Mouse (Mus musculus) hindlimb bud, embryonic 11.5 days (tissue): Measurements from ENCODE around the gene Serpinb1c.
A peak's percentile ranks its signal among the peaks of the same experiment; 100 is the strongest.
"Not testable (repeated sequence)": the region's sequence is repeated elsewhere in the genome, so short reads cannot be mapped to it uniquely, and the experiment has no call there.

Experiments used
- DNase-seq: peaks from one replicate; pipeline ENCODE4 v3.0.0-alpha.2; 2012; ENCODE audit warnings: low read depth, low spot score; ENCODE audit errors: extremely low spot score

The Serpinb1c gene

GRCm38 (mm10) chr13:32867030-32867429, 31.0 kb downstream of the Serpinb1c start:
- no peak for DNase-seq

- DNase-seq: peak; percentile 22
Observed at GRCm38 (mm10) chr13:32866484-32866883, 31.5 kb downstream of the Serpinb1c start.

DNA sequence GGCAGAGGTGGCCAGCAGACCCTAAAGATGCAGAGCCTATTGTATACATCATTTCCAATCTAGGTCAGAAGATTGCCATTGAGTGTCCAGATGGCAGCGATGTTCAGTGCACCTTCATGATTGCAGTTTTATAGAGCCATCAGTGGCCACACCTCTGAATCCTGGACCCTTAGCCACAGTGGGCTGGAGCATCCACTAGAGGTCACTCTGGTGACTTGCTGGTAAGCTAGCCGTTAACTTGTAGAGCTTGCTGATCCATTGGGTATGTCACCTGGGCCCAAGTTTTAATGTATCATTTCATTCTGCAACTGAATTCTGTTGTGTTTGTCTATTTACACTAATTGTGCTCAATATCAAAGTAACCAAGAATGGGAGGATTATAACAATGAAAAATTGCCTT, 32.4 kb downstream of the Serpinb1c start:
- no peak for DNase-seq

GRCm38 (mm10) chr13:32864529-32864928, 33.5 kb downstream of the Serpinb1c start:
- not testable (repeated sequence) for DNase-seq

GRCm38 (mm10) chr13:32863456-32863855, 34.6 kb downstream of the Serpinb1c start:
- no peak for DNase-seq

DNA sequence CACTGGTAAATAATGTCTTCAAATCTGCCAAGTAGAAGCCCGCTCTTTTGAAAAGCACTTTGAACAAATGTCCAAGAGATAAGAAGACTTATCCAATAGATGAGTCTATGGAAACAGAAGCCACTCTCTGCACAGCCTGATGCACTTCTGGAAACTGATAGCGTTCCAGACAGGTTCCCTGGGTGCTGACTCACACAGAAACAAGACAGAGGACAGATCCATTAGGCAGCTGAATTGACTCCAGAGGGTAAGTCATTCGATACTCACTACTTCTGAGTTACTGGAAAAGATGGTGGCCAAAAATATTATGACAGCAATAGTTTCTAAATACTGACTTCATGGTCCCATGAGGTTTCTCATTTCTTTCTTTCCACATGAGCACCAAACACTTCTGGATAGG, 37.2 kb downstream of the Serpinb1c start:
- DNase-seq: no peak

DNA sequence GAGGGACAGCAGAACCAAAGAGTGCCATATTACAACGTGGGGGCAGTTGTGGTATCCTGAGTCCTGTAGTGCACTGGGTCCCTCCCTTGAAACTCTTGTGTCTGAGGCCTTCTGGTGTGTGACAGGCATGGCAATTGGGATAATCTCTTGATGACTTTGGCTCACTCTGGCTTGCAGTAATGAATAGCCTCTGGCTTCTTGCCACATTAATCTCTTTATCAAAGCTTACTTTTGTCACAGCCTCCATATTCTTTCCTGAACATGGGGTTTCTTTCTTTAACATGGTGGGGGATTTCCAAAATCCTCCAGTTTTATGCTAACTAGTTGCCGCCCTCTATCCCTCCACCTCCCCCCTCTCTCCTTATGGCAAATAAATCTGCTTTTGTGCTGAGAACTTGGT, 44.9 kb downstream of the Serpinb1c start:
- DNase-seq: no peak

GRCm38 (mm10) chr13:32852539-32852938, 45.5 kb downstream of the Serpinb1c start:
- DNase-seq: no peak

DNA sequence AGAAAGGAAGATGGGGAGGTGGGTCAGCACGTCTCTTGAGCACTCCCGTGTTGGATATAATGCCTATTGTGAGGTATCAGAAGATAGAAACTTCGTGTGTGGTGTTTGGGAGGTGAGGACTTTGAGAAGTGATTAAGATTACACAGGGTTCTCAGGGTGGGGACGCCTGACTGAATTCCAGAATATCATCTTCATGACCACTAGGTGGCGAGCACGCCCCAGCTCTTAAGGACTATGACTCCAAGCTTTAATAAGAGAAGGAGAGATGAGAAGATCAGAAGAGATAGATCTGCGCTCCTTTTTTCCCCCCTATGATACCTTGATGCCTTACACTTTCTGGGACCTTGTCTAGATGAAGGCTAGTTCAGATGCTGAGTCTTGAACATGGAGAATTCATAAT, 46.0 kb downstream of the Serpinb1c start:
- peak; percentile 18 for DNase-seq

- DNase-seq: no peak
Observed at GRCm38 (mm10) chr13:32850668-32851404, 47.2 kb downstream of the Serpinb1c start, which contains the start of gene Serpinb1a. Gene Serpinb1a, minus strand, starts transcription at chr13:32851185.

DNA sequence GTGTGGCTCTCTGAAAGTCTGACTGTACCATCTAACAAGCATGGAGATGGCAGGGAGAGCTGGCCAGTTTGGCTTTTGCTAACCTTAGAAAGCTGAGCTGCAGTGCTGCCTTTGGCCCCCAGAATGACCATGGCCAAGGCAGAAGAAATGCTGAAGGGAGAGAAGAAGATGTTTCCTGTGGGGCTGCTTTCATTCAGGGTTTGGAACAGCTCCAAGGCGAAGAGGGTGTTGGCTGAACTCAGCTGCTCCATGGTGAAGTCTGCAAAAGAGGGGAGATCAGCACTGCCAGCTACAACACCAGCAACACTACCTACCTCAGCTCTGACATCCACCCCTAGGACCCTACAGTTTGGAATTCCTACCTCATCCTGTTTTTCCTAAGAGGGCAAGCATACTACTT, 47.9 kb downstream of the Serpinb1c start:
- DNase-seq: no peak

DNA sequence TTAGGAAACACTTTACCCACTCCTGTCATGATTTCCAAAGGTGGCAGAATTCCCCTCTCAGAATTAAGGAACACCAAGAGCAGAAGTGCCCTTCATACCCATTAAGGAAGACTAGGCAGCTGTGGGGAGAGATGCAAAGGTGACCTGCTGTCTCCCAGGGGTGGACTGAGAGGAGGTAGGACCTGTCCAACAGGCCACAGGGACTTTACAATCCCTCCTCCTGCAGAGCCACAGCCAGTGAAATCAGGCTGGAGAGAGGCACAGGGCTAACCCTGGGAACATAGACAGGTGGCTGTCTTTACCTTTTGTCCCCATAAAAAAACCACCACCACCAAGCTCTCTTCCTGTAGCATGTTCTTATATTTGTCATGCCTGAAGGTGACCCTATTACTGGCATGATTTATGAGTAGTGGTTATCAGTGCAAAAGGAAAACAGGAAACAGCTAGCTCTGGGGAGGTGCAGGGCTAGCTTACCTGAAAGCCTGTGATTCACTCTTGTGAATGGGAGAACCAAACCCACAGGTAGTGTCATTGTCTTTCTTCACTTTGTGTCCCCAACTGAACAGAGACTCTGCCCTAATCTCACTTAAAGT, 48.4 kb downstream of the Serpinb1c start:
- DNase-seq: no peak

DNA sequence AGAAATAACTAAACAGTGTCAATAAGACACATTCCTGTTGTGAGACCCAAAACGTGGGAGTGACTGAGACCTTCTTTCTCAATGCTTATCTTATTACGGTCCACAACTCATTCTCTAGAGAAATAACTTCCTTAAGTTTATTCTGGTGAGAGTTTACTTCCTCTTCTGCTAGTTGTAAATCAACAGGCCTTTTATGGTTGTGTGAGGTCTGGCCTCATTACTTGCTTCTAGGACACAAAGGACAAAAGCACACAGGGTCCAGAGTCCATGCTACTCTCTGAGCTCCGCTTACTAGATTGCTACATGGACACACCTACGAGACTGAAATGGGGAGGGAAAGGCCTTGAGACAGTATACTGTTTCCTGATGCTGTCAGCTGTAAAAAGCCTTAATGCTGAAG, 48.9 kb downstream of the Serpinb1c start:
- DNase-seq: no peak

- DNase-seq: no peak
Observed at GRCm38 (mm10) chr13:32846221-32846620, 51.8 kb downstream of the Serpinb1c start.

GRCm38 (mm10) chr13:32841349-32841748, 56.7 kb downstream of the Serpinb1c start:
- DNase-seq: no peak

- DNase-seq: no peak
Observed at GRCm38 (mm10) chr13:32839314-32839713, 58.7 kb downstream of the Serpinb1c start.

DNA sequence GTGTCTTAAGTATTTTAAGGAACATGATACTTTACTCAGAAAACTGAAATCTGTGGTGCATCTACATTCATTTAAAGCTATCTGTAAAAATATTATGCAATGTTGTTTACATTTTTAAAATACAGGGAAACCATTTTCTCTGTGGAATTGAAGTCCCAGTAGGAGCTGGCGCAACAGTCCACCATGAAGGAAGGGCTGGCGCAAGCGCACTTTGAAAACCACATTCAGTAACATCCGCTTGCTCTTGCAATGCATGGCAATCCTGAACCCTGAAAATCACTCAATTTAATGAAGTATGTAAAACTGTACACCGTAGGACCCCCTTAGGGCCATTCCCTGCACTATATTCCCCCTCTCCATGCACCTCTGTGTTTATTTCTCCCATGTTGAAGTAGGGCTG, 63.5 kb downstream of the Serpinb1c start:
- no peak for DNase-seq

DNA sequence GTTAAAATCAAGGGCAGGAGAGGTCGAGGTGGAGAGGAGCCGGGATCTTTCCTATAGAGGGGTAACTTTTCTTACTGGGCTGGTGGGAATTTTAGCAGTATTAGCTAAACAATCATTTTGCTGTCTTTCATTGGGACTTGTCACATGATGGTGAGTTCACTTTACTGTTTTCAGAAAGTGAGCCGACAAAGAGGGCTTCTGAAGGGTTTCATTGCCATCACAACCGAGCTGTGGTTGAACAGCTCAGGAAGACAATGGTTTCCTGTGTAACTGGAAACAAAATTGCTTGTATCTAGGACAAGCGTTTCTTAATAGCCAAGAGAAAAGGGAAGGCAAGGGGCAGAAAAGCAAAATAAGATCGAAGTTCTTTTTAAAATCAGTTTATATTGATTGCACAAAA, 64.8 kb downstream of the Serpinb1c start:
- no peak for DNase-seq

- DNase-seq: no peak
Observed at GRCm38 (mm10) chr13:32832776-32833175, 65.2 kb downstream of the Serpinb1c start.

GRCm38 (mm10) chr13:32831505-32832273, 66.3 kb downstream of the Serpinb1c start:
- DNase-seq: no peak
